Mouse (Mus musculus) CH12.LX (cell line): ENCODE data around the gene Ddx10. TPM values are rescaled to one million over a fixed set of nuclear protein-coding genes. Genes with fewer than 3 reads are reported as not detected.

ENCODE experiments used
- DNase-seq: peaks from one replicate; pipeline ENCODE4 v3.0.0-alpha.2; 2013; ENCODE audit errors: extremely low read depth
- H3K27ac ChIP-seq: 2 replicates; pipeline ENCODE4 v1.5.1; 2012; ENCODE audit warnings: low read depth, mild to moderate bottlenecking, control low read depth, moderate library complexity; ENCODE audit not compliant: insufficient read depth
- H3K27me3 ChIP-seq: replicated peaks from 2 replicates; pipeline ENCODE3; 2012; ENCODE audit warnings: inconsistent platforms
- H3K36me3 ChIP-seq, 2 experiments: replicated peaks in 1 of 2; 2 replicates each; pipeline versions ENCODE3 to v1.6.1; 2012; ENCODE audit warnings: inconsistent platforms in 1 of 2, low read length in 1 of 2, mild to moderate bottlenecking in 1 of 2, mixed read lengths in 1 of 2, moderate library complexity in 1 of 2; ENCODE audit not compliant: control insufficient read depth in 1 of 2, insufficient read depth in 1 of 2
- H3K4me1 ChIP-seq, 2 experiments: 2 replicates each; pipeline ENCODE4 v1.6.1; 2012; ENCODE audit warnings: inconsistent platforms in 1 of 2, moderate library complexity in 1 of 2; ENCODE audit not compliant: insufficient read depth in 2 of 2, control insufficient read depth in 1 of 2
- H3K4me2 ChIP-seq: 2 replicates; pipeline ENCODE4 v1.6.1; 2012; ENCODE audit warnings: low read depth, mild to moderate bottlenecking, control low read depth; ENCODE audit not compliant: poor library complexity, insufficient read depth, severe bottlenecking
- H3K4me3 ChIP-seq, 3 experiments: fragments of 150-350 bp in 1 of 3; sonication (generic) in 1 of 3; replicated peaks in 1 of 3; 2 replicates each; pipeline versions ENCODE3 to v1.5.1; 2011 to 2012; ENCODE audit warnings: low read depth in 2 of 3, low read length in 2 of 3, mild to moderate bottlenecking in 2 of 3, moderate library complexity in 2 of 3, control low read depth in 1 of 3, improper control_type of control experiment in 1 of 3, inconsistent platforms in 1 of 3, mixed read lengths in 1 of 3; ENCODE audit not compliant: poor library complexity in 1 of 3
- H3K79me2 ChIP-seq: replicated peaks from 2 replicates; pipeline ENCODE4 v1.6.1; 2012; ENCODE audit warnings: mild to moderate bottlenecking, moderate library complexity; ENCODE audit not compliant: control insufficient read depth, poor library complexity, insufficient read depth, severe bottlenecking; ENCODE audit errors: extremely low read depth
- H3K9ac ChIP-seq: 2 replicates; pipeline ENCODE4 v1.6.1; 2012; ENCODE audit warnings: low read depth, mild to moderate bottlenecking, control low read depth, moderate library complexity; ENCODE audit not compliant: insufficient read depth
- H3K9me3 ChIP-seq: replicated peaks from 2 replicates; pipeline ENCODE3; 2012; ENCODE audit warnings: low read length, inconsistent platforms, mixed read lengths
- BHLHE40 ChIP-seq: IDR thresholded peaks from 2 replicates; pipeline ENCODE4 v1.6.1; 2011; ENCODE audit warnings: mild to moderate bottlenecking, low read depth, low read length, improper control_type of control experiment
- CTCF ChIP-seq, 2 experiments: IDR thresholded peaks in 1 of 2; conservative IDR thresholded peaks in 1 of 2; 2 replicates each; pipeline ENCODE4 v1.5.1; 2011 to 2012; ENCODE audit warnings: low read depth in 2 of 2, low read length in 2 of 2, improper control_type of control experiment in 1 of 2, inconsistent platforms in 1 of 2, mild to moderate bottlenecking in 1 of 2, moderate library complexity in 1 of 2
- E2F4 ChIP-seq: IDR thresholded peaks from 2 replicates; pipeline ENCODE4 v1.6.1; 2011; ENCODE audit warnings: low read depth, low read length, improper control_type of control experiment; ENCODE audit not compliant: insufficient replicate concordance
- GABPA ChIP-seq: IDR thresholded peaks from 2 replicates; pipeline ENCODE4 v1.6.1; 2012; ENCODE audit warnings: low read depth, low read length, improper control_type of control experiment, inconsistent platforms; ENCODE audit not compliant: insufficient replicate concordance
- IRF4 ChIP-seq: IDR thresholded peaks from 2 replicates; pipeline ENCODE4 v1.6.1; 2014; ENCODE audit warnings: low read depth, mild to moderate bottlenecking, inconsistent platforms, low read length, improper control_type of control experiment
- JUND ChIP-seq: conservative IDR thresholded peaks from 2 replicates; pipeline ENCODE4 v1.6.1; 2011; ENCODE audit warnings: low read depth, low read length, improper control_type of control experiment
- KAT2A ChIP-seq: IDR thresholded peaks from 2 replicates; pipeline ENCODE4 v1.6.1; 2012; ENCODE audit warnings: low read length, improper control_type of control experiment, inconsistent platforms; ENCODE audit not compliant: insufficient replicate concordance
- MYC ChIP-seq: IDR thresholded peaks from 2 replicates; pipeline ENCODE4 v1.6.1; 2011; ENCODE audit warnings: low read depth, mild to moderate bottlenecking, improper control_type of control experiment, low read length
- NRF1 ChIP-seq: IDR thresholded peaks from 2 replicates; pipeline ENCODE4 v1.6.1; 2014; ENCODE audit warnings: low read depth, mild to moderate bottlenecking, inconsistent platforms, low read length, improper control_type of control experiment, moderate library complexity
- POLR2A ChIP-seq: IDR thresholded peaks from 2 replicates; pipeline ENCODE4 v1.6.1; 2011; ENCODE audit warnings: low read depth, mild to moderate bottlenecking, improper control_type of control experiment, low read length
- RAD21 ChIP-seq: IDR thresholded peaks from 2 replicates; pipeline ENCODE4 v1.6.1; 2011; ENCODE audit warnings: low read depth, mild to moderate bottlenecking, low read length, improper control_type of control experiment, moderate library complexity
- SIN3A ChIP-seq: IDR thresholded peaks from 2 replicates; pipeline ENCODE4 v1.6.1; 2012; ENCODE audit warnings: low read length, improper control_type of control experiment, inconsistent platforms
- SMC3 ChIP-seq: IDR thresholded peaks from 2 replicates; pipeline ENCODE4 v1.6.1; 2011; ENCODE audit warnings: low read depth, low read length, improper control_type of control experiment
- UBTF ChIP-seq: IDR thresholded peaks from 2 replicates; pipeline ENCODE4 v1.6.1; 2012; ENCODE audit warnings: low read depth, mild to moderate bottlenecking, inconsistent platforms, low read length, improper control_type of control experiment, moderate library complexity
- ZC3H11A ChIP-seq: IDR thresholded peaks from 2 replicates; pipeline ENCODE4 v1.6.1; 2012; ENCODE audit warnings: low read depth, mild to moderate bottlenecking, inconsistent platforms, low read length, improper control_type of control experiment
- ZMIZ1 ChIP-seq: IDR thresholded peaks from 2 replicates; pipeline ENCODE4 v1.6.1; 2012; ENCODE audit warnings: low read depth, mild to moderate bottlenecking, inconsistent platforms, low read length, improper control_type of control experiment
- ZNF384 ChIP-seq: IDR thresholded peaks from 2 replicates; pipeline ENCODE4 v1.6.1; 2012; ENCODE audit warnings: low read depth, low read length, improper control_type of control experiment, inconsistent platforms
- dilution Hi-C: fragments of 300-500 bp; cut with MboI; formaldehyde crosslinking; loops from 2 replicates; pipeline ENCODE4 v1.14.3; 2020; ENCODE audit warnings: low sequenced_read_pairs; ENCODE audit not compliant: extremely low pct_unique_long_range_greater_than_20kb, extremely low pct_ligation_motif_present
- in situ Hi-C: fragments of 300-500 bp; cut with MboI; formaldehyde crosslinking; loops from 3 replicates; pipeline ENCODE4 v1.14.3; 2019; ENCODE audit warnings: low sequenced_read_pairs, low pct_ligation_motif_present, low pct_unique_long_range_greater_than_20kb, mixed read lengths
- polyA plus RNA-seq: library from polyadenylated mRNA; unstranded; fragments of >175 nt; gene quantifications from 2 replicates; pipeline ENCODE4 v1.2.1, GENCODE M21; 2012; ENCODE audit warnings: low read depth; ENCODE audit not compliant: insufficient read length
- total RNA-seq, 2 experiments: library from RNA; depleted of rRNA; stranded (reverse); fragments of 300-350 nt in 1 of 2; fragments of >200 nt in 1 of 2; gene quantifications; 2 replicates each; pipeline ENCODE4 v1.2.3; 2012 to 2014

Gene Ddx10
- total and polyA plus RNA-seq, 3 experiments, result 23.4 to 64.2 (median 36.1) TPM

- Histone ChIP-seq H3K36me3 (no peaks in the 10 kb centered on the region), H3K9me3 (no peaks in the 10 kb centered on the region), H3K27ac (no peak overlapping the region), H3K4me2 (no peak overlapping the region), H3K4me1 (no peaks in the 10 kb centered on the region), H3K27me3 (no peaks in the 10 kb centered on the region), H3K4me3 (no peak overlapping the region), H3K79me2 (no peaks in the 10 kb centered on the region), H3K9ac (no peak overlapping the region)
- TF ChIP-seq SIN3A, result no peak
- no peak for TF ChIP-seq KAT2A
- no peak for TF ChIP-seq GABPA
- TF ChIP-seq POLR2A, result no peak
- no peak for TF ChIP-seq ZMIZ1
- no peak for TF ChIP-seq IRF4
- TF ChIP-seq NRF1, result no peak
- TF ChIP-seq E2F4, result no peak
- in situ Hi-C loops, result loop anchor here (10.0 kb wide), 1 partner anchor 418 kb away; the partner anchor contains the start of gene Cul5
- no peak for DNase-seq
- dilution Hi-C loops, result no loop called here
These were observed 8.9 kb upstream of the Ddx10 start for GRCm38 (mm10) chr9:53256690-53257305.

DNA sequence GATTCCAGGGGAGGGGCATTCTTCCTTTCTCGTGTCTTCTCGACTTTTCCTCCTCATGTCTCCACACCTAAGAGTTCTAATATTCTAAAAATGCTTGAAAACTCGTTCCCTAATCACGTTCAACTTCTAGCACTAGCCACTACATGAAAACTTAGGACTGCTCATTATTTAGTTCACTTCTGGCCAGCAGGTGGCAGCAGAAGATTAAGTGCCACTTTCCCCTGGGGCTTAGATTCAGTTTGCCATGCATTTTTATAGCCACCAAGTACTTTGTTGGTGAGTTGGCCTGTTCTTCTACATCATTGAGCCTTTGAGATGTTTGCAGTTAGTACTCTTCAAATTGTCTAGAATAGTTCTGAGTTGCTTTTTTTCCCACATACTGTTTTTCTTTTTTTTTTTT lies 6.5 kb upstream of the Ddx10 start:
- Histone ChIP-seq H3K4me1 (no peaks in the 10 kb centered on the region), H3K9me3 (no peaks in the 10 kb centered on the region), H3K36me3 (no peaks in the 10 kb centered on the region), H3K27ac (no peak overlapping the region), H3K4me3 (no peak overlapping the region), H3K79me2 (no peaks in the 10 kb centered on the region), H3K27me3 (no peaks in the 10 kb centered on the region), H3K4me2 (no peak overlapping the region)
- in situ Hi-C loops, result loop anchor here (10.0 kb wide), 1 partner anchor 420 kb away; the partner anchor contains the start of gene Cul5
- dilution Hi-C loops, result no loop called here
- TF ChIP-seq MYC (peak; percentile 34; the same call in 1 of the 2 replicates), NRF1 (no peak), BHLHE40 (0 out of 2 replicates have a peak, but pooled peaks have one; percentile 10), ZC3H11A (peak; percentile 79), ZNF384 (peak; percentile 4; the same call in 1 of the 2 replicates), CTCF (conservative IDR thresholded peaks at IDR 0.05 in 1 of 2, IDR thresholded peaks at IDR 0.05 in 1 of 2; ENCODE audit: low read depth in 2 of 2, low read length in 2 of 2) (peak; percentile 39 to 96; a peak in 3 of 4 replicates), RAD21 (peak; percentile 96), JUND (no peak), SMC3 (peak; percentile 90), UBTF (no peak), ZMIZ1 (no peak)
- TF ChIP-seq, all 38 proteins: peak for 7
- peak; percentile 81 for DNase-seq
- no peak overlapping the region for H3K9ac ChIP-seq
